Mouse (Mus musculus): Measurements from ENCODE around the gene Gm7694. TPM values are rescaled to one million over a fixed set of nuclear protein-coding genes. Genes with fewer than 3 reads are reported as not detected.

The Gm7694 gene
- polyA plus RNA-seq, 1 experiment from 2014 or later = 2.6 TPM

- DNase-seq (ENCODE audit: low spot score) (no peak), ATAC-seq (no peak)
- Histone ChIP-seq H3K4me2 (replicated peaks; ENCODE audit: low read depth, low read length) (no peak overlapping the region), H3K27me3 (replicated peaks; ENCODE audit: insufficient read depth, low read length) (no peaks in the 10 kb centered on the region), H3K9ac (replicated peaks; ENCODE audit: low read depth) (no peak overlapping the region), H3K9me3 (ENCODE audit: low read length) (no peaks in the 10 kb centered on the region), H3K27ac (ENCODE audit: low read length) (no peak overlapping the region), H3K4me3 (ENCODE audit: low read depth, low read length) (no peak overlapping the region), H3K4me1 (ENCODE audit: insufficient read depth, low read depth, low read length) (no peaks in the 10 kb centered on the region), H3K36me3 (ENCODE audit: insufficient read depth, low read length) (no peaks in the 10 kb centered on the region)
- TF ChIP-seq CTCF (IDR thresholded peaks at IDR 0.05) = no peak
- TF ChIP-seq EP300 (IDR thresholded peaks at IDR 0.05) = no peak
- 73% methylated on average over 4 of the region's 4 CpGs for WGBS
Observed at GRCm38 (mm10) chr1:170332775-170333174, 26.6 kb upstream of the Gm7694 start.

- Histone ChIP-seq H3K9me3 (ENCODE audit: low read length) (no peaks in the 10 kb centered on the region), H3K4me2 (replicated peaks; ENCODE audit: low read depth, low read length) (no peak overlapping the region), H3K4me1 (ENCODE audit: insufficient read depth, low read depth, low read length) (no peaks in the 10 kb centered on the region), H3K9ac (replicated peaks; ENCODE audit: low read depth) (no peak overlapping the region), H3K27me3 (replicated peaks; ENCODE audit: insufficient read depth, low read length) (no peaks in the 10 kb centered on the region), H3K36me3 (ENCODE audit: insufficient read depth, low read length) (no peaks in the 10 kb centered on the region), H3K4me3 (ENCODE audit: low read depth, low read length) (no peak overlapping the region), H3K27ac (ENCODE audit: low read length) (no peak overlapping the region)
- 42% methylated on average over 6 of the region's 6 CpGs for WGBS
- TF ChIP-seq CTCF (IDR thresholded peaks at IDR 0.05) = no peak
- ATAC-seq = no peak
- DNase-seq (ENCODE audit: low spot score) = no peak
Observed at GRCm38 (mm10) chr1:170331926-170332325, 25.8 kb upstream of the Gm7694 start.

GRCm38 (mm10) chr1:170325277-170325676 lies 19.1 kb upstream of the Gm7694 start:
- H3K9me3 ChIP-seq (ENCODE audit: low read length) = no peaks in the 10 kb centered on the region

GRCm38 (mm10) chr1:170324312-170324711 lies 18.2 kb upstream of the Gm7694 start:
- Histone ChIP-seq H3K4me3 (ENCODE audit: low read depth, low read length) (no peak overlapping the region), H3K9ac (replicated peaks; ENCODE audit: low read depth) (no peak overlapping the region), H3K36me3 (ENCODE audit: insufficient read depth, low read length) (no peaks in the 10 kb centered on the region; the same call in 1 of the 2 replicates), H3K27me3 (replicated peaks; ENCODE audit: insufficient read depth, low read length) (no peaks in the 10 kb centered on the region), H3K27ac (ENCODE audit: low read length) (no peak overlapping the region), H3K4me1 (ENCODE audit: insufficient read depth, low read depth, low read length) (no peaks in the 10 kb centered on the region), H3K9me3 (ENCODE audit: low read length) (no peaks in the 10 kb centered on the region), H3K4me2 (replicated peaks; ENCODE audit: low read depth, low read length) (no peak overlapping the region)
- no peak for TF ChIP-seq CTCF (IDR thresholded peaks at IDR 0.05)
- TF ChIP-seq EP300 (IDR thresholded peaks at IDR 0.05) = no peak
- peak; percentile 55; the same call in 1 of the 2 replicates for ATAC-seq
- peak; percentile 41 for DNase-seq (ENCODE audit: low spot score)
- WGBS = 68% methylated on average over 1 of the region's 1 CpGs

More at GRCm38 (mm10) chr1:170325277-170325676, 19.1 kb upstream of the Gm7694 start:
- H3K4me1 ChIP-seq (ENCODE audit: insufficient read depth, low read depth, low read length) = no peaks in the 10 kb centered on the region
- H3K9ac ChIP-seq (replicated peaks; ENCODE audit: low read depth) = no peak overlapping the region
- H3K27ac ChIP-seq (ENCODE audit: low read length) = no peak overlapping the region
- no peak overlapping the region for H3K4me3 ChIP-seq (ENCODE audit: low read depth, low read length)
- 79% methylated on average over 4 of the region's 4 CpGs for WGBS
- no peak for DNase-seq (ENCODE audit: low spot score)
- no peaks in the 10 kb centered on the region; the same call in 1 of the 2 replicates for H3K36me3 ChIP-seq (ENCODE audit: insufficient read depth, low read length)
- TF ChIP-seq EP300 (IDR thresholded peaks at IDR 0.05) = no peak
- TF ChIP-seq CTCF (IDR thresholded peaks at IDR 0.05) = no peak
- ATAC-seq = no peak
- H3K4me2 ChIP-seq (replicated peaks; ENCODE audit: low read depth, low read length) = no peak overlapping the region
- no peaks in the 10 kb centered on the region for H3K27me3 ChIP-seq (replicated peaks; ENCODE audit: insufficient read depth, low read length)

GRCm38 (mm10) chr1:170323001-170323400 lies 16.9 kb upstream of the Gm7694 start:
- no peaks in the 10 kb centered on the region for H3K27me3 ChIP-seq (replicated peaks; ENCODE audit: insufficient read depth, low read length)
- ATAC-seq = peak; percentile 89
- H3K36me3 ChIP-seq (ENCODE audit: insufficient read depth, low read length) = no peaks in the 10 kb centered on the region; the same call in 1 of the 2 replicates
- no peaks in the 10 kb centered on the region for H3K4me1 ChIP-seq (ENCODE audit: insufficient read depth, low read depth, low read length)
- H3K9ac ChIP-seq (replicated peaks; ENCODE audit: low read depth) = no peak overlapping the region
- H3K27ac ChIP-seq (ENCODE audit: low read length) = no peak overlapping the region
- no peaks in the 10 kb centered on the region for H3K9me3 ChIP-seq (ENCODE audit: low read length)
- no peak overlapping the region for H3K4me3 ChIP-seq (ENCODE audit: low read depth, low read length)
- no peak overlapping the region for H3K4me2 ChIP-seq (replicated peaks; ENCODE audit: low read depth, low read length)
- TF ChIP-seq CTCF (IDR thresholded peaks at IDR 0.05) (no peak), EP300 (IDR thresholded peaks at IDR 0.05) (peak; percentile 32; the same call in 1 of the 2 replicates)
- WGBS = 56% methylated on average over 10 of the region's 10 CpGs
- DNase-seq (ENCODE audit: low spot score) = peak; percentile 75

GRCm38 (mm10) chr1:170322046-170322445 lies 15.9 kb upstream of the Gm7694 start:
- TF ChIP-seq EP300 (IDR thresholded peaks at IDR 0.05) = no peak
- TF ChIP-seq CTCF (IDR thresholded peaks at IDR 0.05) = no peak
- H3K9me3 ChIP-seq (ENCODE audit: low read length) = no peaks in the 10 kb centered on the region
- 87% methylated on average over 2 of the region's 2 CpGs for WGBS

GRCm38 (mm10) chr1:170311431-170311830 lies 5.3 kb upstream of the Gm7694 start:
- H3K4me1 ChIP-seq (ENCODE audit: insufficient read depth, low read depth, low read length) = no peaks in the 10 kb centered on the region
- DNase-seq (ENCODE audit: low spot score) = no peak
- no peak for TF ChIP-seq EP300 (IDR thresholded peaks at IDR 0.05)
- no peak for TF ChIP-seq CTCF (IDR thresholded peaks at IDR 0.05)
- H3K4me3 ChIP-seq (ENCODE audit: low read depth, low read length) = no peak overlapping the region
- H3K36me3 ChIP-seq (ENCODE audit: insufficient read depth, low read length) = no peaks in the 10 kb centered on the region
- H3K9ac ChIP-seq (replicated peaks; ENCODE audit: low read depth) = no peak overlapping the region
- no peaks in the 10 kb centered on the region for H3K27me3 ChIP-seq (replicated peaks; ENCODE audit: insufficient read depth, low read length)
- ATAC-seq = no peak
- no peak overlapping the region for H3K4me2 ChIP-seq (replicated peaks; ENCODE audit: low read depth, low read length)
- H3K9me3 ChIP-seq (ENCODE audit: low read length) = no peaks in the 10 kb centered on the region
- H3K27ac ChIP-seq (ENCODE audit: low read length) = no peak overlapping the region
- 72% methylated on average over 6 of the region's 6 CpGs for WGBS

More at GRCm38 (mm10) chr1:170322046-170322445, 15.9 kb upstream of the Gm7694 start:
- Histone ChIP-seq H3K27me3 (replicated peaks; ENCODE audit: insufficient read depth, low read length) (no peaks in the 10 kb centered on the region), H3K9ac (replicated peaks; ENCODE audit: low read depth) (no peak overlapping the region), H3K4me3 (ENCODE audit: low read depth, low read length) (no peak overlapping the region), H3K4me1 (ENCODE audit: insufficient read depth, low read depth, low read length) (no peaks in the 10 kb centered on the region), H3K36me3 (ENCODE audit: insufficient read depth, low read length) (no peaks in the 10 kb centered on the region; the same call in 1 of the 2 replicates), H3K27ac (ENCODE audit: low read length) (no peak overlapping the region), H3K4me2 (replicated peaks; ENCODE audit: low read depth, low read length) (no peak overlapping the region)
- no peak for DNase-seq (ENCODE audit: low spot score)
- no peak for ATAC-seq

Measured in lung, postnatal 0 days (tissue).